Mouse (Mus musculus): Measurements from ENCODE around the gene Trim33. TPM values are rescaled to one million over a fixed set of nuclear protein-coding genes. Genes with fewer than 3 reads are reported as not detected.

Gene Trim33
- 35.9 and 39.5 TPM in 2 replicates for polyA plus RNA-seq (2015; fragmentation: Nextera tagmentation; extraction: Ambion mirVana)

DNA sequence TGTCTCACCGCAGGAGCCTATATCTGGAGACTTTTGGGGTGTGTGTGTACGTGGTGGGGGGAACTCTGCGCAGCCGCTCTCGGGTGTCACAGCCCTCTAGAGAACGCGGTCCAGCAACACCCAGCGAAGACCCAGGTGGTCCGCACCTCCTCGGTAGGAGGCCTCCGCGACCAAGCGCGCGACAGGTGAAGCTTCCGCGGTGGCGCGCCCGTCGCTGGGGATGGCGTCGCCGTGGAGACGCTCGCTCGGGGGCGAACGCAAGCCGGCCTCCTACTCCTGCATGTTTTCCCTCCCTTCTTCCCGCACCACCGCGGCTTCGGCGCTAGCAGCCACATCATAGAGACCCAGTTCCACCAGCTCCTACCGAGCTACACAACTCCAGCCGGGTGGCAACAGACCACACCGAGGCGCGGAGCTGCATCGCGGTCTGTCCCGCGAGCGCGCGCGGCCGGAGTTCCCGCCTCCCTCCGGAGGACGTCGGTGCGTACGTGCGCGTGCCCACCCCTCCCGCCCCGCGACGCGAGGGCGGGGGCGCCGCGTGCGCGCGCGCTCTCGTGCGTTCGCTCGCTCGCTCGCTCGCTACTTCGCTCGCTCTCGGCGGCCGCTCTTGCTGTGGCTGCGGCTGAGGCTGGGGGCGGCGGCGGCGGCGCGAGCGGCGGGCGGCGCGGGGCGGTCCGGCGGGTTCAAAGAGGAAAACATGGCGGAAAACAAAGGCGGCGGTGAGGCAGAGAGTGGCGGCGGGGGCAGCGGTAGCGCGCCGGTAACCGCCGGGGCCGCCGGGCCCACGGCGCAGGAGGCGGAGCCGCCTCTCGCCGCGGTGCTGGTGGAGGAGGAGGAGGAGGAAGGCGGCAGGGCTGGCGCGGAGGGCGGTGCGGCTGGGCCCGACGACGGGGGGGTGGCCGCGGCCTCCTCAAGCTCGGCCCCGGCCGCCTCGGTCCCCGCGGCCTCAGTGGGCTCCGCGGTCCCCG is at the start of gene Trim33:
TSS of gene Trim33 (plus strand) at position 112 of the 968 bp plus-strand sequence.
- Histone ChIP-seq H3K27ac (peak within 1 kb of the TSS; percentile 99), H3K4me3 (peak within 1 kb of the TSS; percentile 100), H3K9ac (peak within 1 kb of the TSS; percentile 99), H3K9me3 (no peaks in the 10 kb centered on the region), H3K36me3 (no peaks in the 10 kb centered on the region), H3K4me1 (replicated peaks) (peaks cover 28% of the 10 kb centered on the region), H3K27me3 (no peaks in the 10 kb centered on the region), H3K4me2 (peak within 1 kb of the TSS; percentile 96)
- peak; percentile 91 for ATAC-seq (ENCODE audit: low FRiP score)
- WGBS, result under 1% methylated on average over 102 of the region's 136 CpGs

DNA sequence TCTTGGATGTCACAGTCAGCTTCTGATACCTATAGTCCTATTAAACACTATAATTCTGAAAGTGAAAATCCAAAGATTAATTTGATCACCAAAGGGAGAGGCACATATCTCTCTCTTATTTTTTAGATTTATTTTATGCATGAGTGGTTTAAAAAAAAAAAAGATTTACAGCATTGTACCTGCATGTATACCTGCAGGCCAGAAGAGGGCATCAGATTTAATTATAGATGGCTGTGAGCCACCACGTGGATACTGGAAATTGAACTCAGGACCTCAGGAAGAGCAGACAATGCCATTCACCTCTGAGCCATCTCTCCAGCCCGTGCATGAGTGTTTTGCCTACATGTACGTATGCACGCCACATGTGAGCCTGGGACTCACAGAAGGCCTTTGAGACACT is 46.7 kb upstream of the Trim33 start:
- H3K4me3 ChIP-seq, result no peak overlapping the region
- no peak overlapping the region for H3K4me2 ChIP-seq
- H3K27me3 ChIP-seq, result no peaks in the 10 kb centered on the region
- no peak for ATAC-seq (ENCODE audit: low FRiP score)
- peaks cover 11% of the 10 kb centered on the region for H3K9me3 ChIP-seq
- H3K27ac ChIP-seq, result no peak overlapping the region
- no peaks in the 10 kb centered on the region for H3K4me1 ChIP-seq (replicated peaks)
- WGBS, result 79% methylated on average over 4 of the region's 4 CpGs
- no peaks in the 10 kb centered on the region for H3K36me3 ChIP-seq
- H3K9ac ChIP-seq, result no peak overlapping the region

DNA sequence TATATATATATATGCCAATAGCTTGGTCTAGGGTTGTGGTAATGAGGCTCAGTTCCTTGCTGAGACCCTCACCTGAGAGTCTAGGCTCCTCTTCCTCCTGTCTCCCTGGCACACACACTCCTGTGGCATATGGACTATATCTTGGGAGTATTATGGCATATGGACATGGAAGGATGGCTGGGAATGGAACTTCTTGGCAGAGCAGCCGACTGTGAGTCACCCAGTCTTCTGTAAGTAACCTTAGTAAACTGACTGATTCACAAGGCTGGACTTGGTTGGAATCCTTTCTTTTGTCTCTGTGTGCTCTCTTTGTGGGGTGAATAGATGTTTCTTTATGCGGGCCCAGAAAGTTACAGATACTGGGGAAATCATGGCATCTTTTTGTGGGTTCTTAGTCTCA is 37.6 kb upstream of the Trim33 start:
- Histone ChIP-seq H3K4me1 (replicated peaks) (no peaks in the 10 kb centered on the region), H3K36me3 (no peaks in the 10 kb centered on the region), H3K4me3 (no peak overlapping the region), H3K27ac (no peak overlapping the region), H3K9me3 (no peaks in the 10 kb centered on the region), H3K27me3 (no peaks in the 10 kb centered on the region), H3K9ac (no peak overlapping the region), H3K4me2 (no peak overlapping the region)
- no peak for ATAC-seq (ENCODE audit: low FRiP score)
- 94% methylated on average over 2 of the region's 2 CpGs for WGBS

DNA sequence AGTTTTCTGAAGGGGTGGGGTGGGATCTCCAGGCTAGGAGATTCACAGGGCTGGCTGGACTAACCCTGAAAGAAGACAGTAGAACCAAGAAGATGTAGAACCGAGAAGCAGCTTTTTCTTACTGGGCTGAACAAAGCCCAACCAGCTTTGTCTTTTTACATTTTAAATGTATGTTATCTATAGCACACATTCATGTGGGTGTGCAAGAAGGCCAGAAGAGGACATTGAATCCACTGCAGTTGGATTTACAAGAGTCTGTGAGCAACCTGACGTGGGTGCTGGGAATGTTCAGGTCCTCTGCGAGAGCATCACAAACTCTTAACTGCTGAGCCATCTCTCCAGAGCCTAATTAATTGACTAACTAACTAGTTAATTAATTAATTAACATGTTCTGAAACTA is 36.9 kb upstream of the Trim33 start:
- Histone ChIP-seq H3K27me3 (no peaks in the 10 kb centered on the region), H3K4me1 (replicated peaks) (no peaks in the 10 kb centered on the region), H3K36me3 (no peaks in the 10 kb centered on the region), H3K27ac (no peak overlapping the region), H3K9ac (no peak overlapping the region), H3K4me2 (no peak overlapping the region), H3K9me3 (no peaks in the 10 kb centered on the region), H3K4me3 (no peak overlapping the region)
- ATAC-seq (ENCODE audit: low FRiP score), result no peak
- WGBS, result 92% methylated on average over 3 of the region's 3 CpGs

DNA sequence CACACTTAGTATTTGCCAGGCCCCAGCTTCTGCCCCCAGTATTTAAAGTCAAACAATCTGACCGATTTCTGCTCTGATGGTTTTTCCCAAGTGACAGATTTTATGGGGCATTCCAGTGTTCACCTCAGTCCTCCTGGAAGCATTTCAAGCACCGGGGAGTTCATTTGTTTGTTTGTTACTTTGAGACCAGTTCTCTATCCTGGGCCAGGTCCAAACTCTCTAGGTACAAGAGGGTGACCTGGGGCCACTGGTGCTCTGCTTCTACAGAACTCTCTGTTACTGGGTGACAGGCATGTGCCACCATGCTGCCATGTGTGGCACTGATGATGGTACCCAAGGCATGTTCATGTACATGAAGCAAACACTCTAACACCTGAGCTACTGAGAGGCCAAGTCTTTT is 35.6 kb upstream of the Trim33 start:
- Histone ChIP-seq H3K36me3 (no peaks in the 10 kb centered on the region), H3K4me2 (no peak overlapping the region), H3K27ac (no peak overlapping the region), H3K9me3 (no peaks in the 10 kb centered on the region), H3K4me3 (no peak overlapping the region), H3K4me1 (replicated peaks) (no peaks in the 10 kb centered on the region), H3K9ac (no peak overlapping the region), H3K27me3 (no peaks in the 10 kb centered on the region)
- 92% methylated on average over 2 of the region's 2 CpGs for WGBS
- no peak for ATAC-seq (ENCODE audit: low FRiP score)

DNA sequence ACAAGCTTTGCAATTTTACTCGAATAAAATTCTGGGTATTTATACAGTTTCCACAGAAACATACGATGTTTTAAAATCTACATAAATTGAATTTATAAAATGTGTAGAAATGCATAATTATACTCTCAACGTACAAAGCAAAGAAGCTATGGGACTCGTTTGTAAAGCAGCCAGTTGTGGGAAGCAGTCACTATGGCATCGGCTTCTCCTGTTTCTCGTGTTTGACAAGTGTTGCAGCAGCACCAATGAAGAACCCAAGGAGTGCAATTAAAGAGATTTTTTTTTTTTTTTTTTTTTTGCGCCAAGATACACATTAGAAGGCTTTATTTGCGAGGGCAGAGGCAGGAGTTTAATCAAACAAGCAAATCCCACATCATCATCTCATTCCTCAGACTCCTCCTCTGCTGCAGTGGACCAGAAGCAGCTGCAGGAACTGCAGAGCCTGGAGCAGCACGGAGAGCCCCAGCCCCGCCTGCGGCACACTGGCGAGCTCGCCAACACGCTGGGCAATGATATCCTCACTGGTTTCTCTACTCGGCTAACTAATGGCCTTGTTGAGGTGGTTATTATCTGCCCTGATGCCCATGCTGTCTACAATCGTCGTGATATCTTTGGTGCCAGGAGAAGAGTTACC is 32.3 kb upstream of the Trim33 start:
- H3K4me2 ChIP-seq, result no peak overlapping the region
- H3K9ac ChIP-seq, result no peak overlapping the region
- 85% methylated on average over 17 of the region's 17 CpGs for WGBS
- H3K36me3 ChIP-seq, result no peaks in the 10 kb centered on the region
- H3K27me3 ChIP-seq, result no peaks in the 10 kb centered on the region
- ATAC-seq (ENCODE audit: low FRiP score), result no peak
- H3K27ac ChIP-seq, result no peak overlapping the region
- H3K4me3 ChIP-seq, result no peak overlapping the region
- no peaks in the 10 kb centered on the region for H3K4me1 ChIP-seq (replicated peaks)
- no peaks in the 10 kb centered on the region for H3K9me3 ChIP-seq

DNA sequence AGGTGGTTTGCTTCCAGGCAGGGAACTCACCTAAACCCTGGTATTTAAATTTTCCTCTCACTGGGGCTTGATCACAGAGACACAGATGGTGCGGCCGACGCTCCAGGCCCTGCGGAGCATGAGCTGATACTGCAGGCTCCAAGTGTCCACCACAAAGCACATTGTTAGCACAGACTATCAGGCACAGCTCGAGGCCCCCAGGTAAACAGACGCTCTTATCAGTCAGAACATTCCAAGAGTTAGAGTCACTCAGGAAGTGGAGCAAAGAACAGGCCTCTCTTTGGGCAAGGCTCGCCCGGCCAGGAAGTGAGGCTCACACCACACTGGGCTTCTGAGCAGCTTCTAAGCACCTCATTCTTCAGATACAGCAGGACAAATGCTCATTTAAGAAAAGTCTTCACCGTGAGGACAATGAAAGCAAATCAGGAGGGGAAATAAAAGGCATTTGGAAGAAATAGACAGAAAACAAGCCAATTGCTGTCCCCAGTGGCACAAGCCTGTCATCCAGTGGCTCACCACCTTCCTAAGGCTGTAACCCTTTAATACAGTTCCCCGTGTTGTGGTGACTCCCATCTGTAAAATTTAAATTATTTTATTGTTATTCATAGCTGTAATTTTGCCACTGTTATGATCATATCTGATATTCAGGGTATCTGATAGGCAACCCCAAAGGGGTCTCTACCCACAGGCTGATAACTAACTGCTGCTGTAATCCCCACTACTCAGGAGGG is 22.8 kb upstream of the Trim33 start:
- no peak overlapping the region for H3K27ac ChIP-seq
- H3K4me3 ChIP-seq, result no peak overlapping the region
- H3K9me3 ChIP-seq, result no peaks in the 10 kb centered on the region
- H3K36me3 ChIP-seq, result no peaks in the 10 kb centered on the region
- ATAC-seq (ENCODE audit: low FRiP score), result no peak
- H3K4me2 ChIP-seq, result no peak overlapping the region
- 78% methylated on average over 10 of the region's 10 CpGs for WGBS
- no peaks in the 10 kb centered on the region for H3K4me1 ChIP-seq (replicated peaks)
- H3K9ac ChIP-seq, result no peak overlapping the region
- no peaks in the 10 kb centered on the region for H3K27me3 ChIP-seq

DNA sequence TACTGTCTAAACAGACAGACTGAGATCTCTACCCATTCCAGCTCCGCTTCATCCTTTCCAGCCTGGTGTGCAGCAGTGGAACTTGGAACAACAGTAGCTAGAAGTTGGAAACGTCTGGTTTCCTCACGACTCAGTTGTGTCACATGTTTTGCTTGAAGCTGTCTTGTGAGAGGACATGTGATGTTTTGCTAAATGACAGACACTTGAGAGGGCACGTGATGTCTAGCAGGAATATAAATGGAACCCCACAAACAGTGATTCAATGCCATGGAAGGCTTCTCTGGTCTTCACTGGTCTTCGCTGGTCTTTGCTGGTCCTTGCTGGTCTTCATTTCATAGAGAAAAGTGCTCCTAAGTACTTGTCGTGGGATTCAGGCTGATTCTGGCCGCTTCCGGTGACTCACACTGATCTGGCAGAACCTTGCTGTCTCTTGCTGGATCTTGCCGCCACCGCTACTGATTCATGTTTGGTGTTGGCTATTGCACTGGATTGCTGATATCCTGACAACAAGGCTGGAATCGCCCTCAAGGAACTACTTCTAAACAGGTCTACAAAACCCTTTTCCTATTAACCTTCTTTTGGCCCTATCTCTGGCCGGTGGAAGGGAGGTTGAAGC is 16.2 kb upstream of the Trim33 start:
- Histone ChIP-seq H3K4me3 (no peak overlapping the region), H3K27ac (no peak overlapping the region), H3K36me3 (no peaks in the 10 kb centered on the region), H3K4me1 (replicated peaks) (no peaks in the 10 kb centered on the region), H3K9ac (no peak overlapping the region), H3K27me3 (no peaks in the 10 kb centered on the region), H3K9me3 (no peaks in the 10 kb centered on the region), H3K4me2 (no peak overlapping the region)
- 93% methylated on average over 12 of the region's 12 CpGs for WGBS
- no peak for ATAC-seq (ENCODE audit: low FRiP score)

DNA sequence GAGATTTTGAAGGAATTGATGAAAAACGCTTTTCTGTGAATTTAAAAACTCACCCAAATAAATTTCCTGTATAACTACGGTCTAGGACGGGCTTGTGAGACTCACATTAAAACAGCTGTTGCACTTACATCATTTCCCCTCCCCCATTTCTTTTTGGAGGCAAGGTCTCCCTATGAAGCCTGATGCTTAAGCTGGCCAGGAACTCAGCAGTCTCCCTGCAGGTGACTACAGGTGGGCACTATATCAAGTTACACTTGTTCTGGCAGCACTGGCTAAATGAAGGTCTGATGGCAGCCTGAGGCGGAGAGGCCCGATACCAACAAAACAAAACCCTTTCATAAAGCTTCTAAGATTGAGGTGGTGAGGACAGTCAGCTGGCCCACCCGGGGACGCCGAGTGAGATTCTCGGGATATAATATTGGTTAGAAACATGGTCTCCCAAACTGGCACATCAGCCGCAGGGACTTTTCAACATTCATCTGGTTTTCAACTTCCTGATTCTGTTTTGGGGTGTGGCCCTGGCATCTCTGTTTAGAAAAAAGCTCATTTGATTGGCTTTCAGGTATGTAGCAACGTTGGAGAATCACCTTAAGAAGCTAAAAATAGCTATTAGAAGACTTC is 422 bp upstream of the Trim33 start:
- Histone ChIP-seq H3K9me3 (no peaks in the 10 kb centered on the region), H3K9ac (peak overlapping the region; percentile 99), H3K4me3 (peak overlapping the region; percentile 100), H3K4me2 (peak overlapping the region; percentile 74), H3K36me3 (no peaks in the 10 kb centered on the region), H3K4me1 (replicated peaks) (peaks cover 28% of the 10 kb centered on the region), H3K27ac (peak overlapping the region; percentile 99), H3K27me3 (no peaks in the 10 kb centered on the region)
- 14% methylated on average over 11 of the region's 11 CpGs for WGBS
- peak; percentile 2; the same call in 1 of the 2 replicates for ATAC-seq (ENCODE audit: low FRiP score)

DNA sequence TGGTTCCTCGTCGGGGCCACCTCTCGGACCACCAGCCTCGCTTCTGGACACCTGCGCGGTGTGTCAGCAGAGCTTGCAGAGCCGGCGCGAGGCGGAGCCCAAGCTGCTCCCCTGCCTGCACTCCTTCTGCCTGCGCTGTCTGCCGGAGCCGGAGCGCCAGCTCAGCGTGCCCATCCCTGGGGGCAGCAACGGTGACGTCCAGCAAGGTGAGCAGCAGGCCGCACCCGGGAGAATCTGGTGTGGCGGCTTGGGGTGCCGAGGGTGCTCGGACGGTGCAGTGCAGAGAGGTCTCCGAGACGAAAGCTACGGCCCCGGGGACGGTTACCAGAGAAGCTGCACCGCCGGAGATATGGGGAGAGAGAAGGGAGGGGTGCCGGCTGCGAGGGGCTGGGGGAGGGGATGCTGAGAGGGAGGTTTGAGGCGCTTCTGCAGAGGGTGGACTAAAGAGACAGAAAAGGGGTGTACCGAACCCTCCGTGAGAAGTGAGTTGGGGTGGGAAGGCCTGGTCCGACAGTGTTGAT is 1.2 kb downstream of the Trim33 start:
- under 1% methylated on average over 34 of the region's 36 CpGs for WGBS
- H3K4me1 ChIP-seq (replicated peaks), result peaks cover 28% of the 10 kb centered on the region
- H3K9ac ChIP-seq, result peak overlapping the region; percentile 99
- no peaks in the 10 kb centered on the region for H3K27me3 ChIP-seq
- H3K36me3 ChIP-seq, result no peaks in the 10 kb centered on the region
- H3K27ac ChIP-seq, result peak overlapping the region; percentile 99
- ATAC-seq (ENCODE audit: low FRiP score), result peak; percentile 75
- no peaks in the 10 kb centered on the region for H3K9me3 ChIP-seq
- peak overlapping the region; percentile 96 for H3K4me2 ChIP-seq
- H3K4me3 ChIP-seq, result peak overlapping the region; percentile 100

DNA sequence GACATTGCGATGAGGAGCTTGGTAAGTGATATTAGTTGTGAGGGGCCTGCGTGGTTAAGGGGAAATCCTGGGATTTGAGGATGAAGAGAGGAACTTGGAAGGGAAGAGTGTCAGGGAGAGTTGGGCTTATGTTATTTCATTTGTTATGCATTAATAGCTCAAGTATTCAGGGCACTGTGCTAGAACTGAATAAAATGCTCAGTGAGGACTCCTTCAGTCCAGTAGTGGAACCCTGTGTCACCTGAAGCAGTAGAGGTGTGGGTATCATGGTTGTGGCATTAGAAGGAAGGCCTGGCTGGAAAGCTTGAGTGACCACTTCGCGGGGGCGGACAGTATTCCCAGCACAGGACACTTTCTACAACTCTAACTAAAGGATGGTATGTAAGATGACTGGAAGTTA is 1.8 kb downstream of the Trim33 start:
- Histone ChIP-seq H3K9me3 (no peaks in the 10 kb centered on the region), H3K27ac (peak overlapping the region; percentile 99), H3K4me2 (peak overlapping the region; percentile 96), H3K4me1 (replicated peaks) (peaks cover 28% of the 10 kb centered on the region), H3K9ac (peak overlapping the region; percentile 99), H3K36me3 (no peaks in the 10 kb centered on the region), H3K4me3 (peak overlapping the region; percentile 100), H3K27me3 (no peaks in the 10 kb centered on the region)
- 31% methylated on average over 5 of the region's 5 CpGs for WGBS
- no peak for ATAC-seq (ENCODE audit: low FRiP score)
